Mouse (Mus musculus) WW6 (cell line): ENCODE measurements around the gene Gmnn.
"Not testable (repeated sequence)": the region's sequence is repeated elsewhere in the genome, so short reads cannot be mapped to it uniquely, and the experiment has no call there.

Experiments used
- DNase-seq: peaks from one replicate; pipeline ENCODE4 v3.0.0-alpha.2; 2013; ENCODE audit warnings: low read depth, low spot score

The Gmnn gene

DNA sequence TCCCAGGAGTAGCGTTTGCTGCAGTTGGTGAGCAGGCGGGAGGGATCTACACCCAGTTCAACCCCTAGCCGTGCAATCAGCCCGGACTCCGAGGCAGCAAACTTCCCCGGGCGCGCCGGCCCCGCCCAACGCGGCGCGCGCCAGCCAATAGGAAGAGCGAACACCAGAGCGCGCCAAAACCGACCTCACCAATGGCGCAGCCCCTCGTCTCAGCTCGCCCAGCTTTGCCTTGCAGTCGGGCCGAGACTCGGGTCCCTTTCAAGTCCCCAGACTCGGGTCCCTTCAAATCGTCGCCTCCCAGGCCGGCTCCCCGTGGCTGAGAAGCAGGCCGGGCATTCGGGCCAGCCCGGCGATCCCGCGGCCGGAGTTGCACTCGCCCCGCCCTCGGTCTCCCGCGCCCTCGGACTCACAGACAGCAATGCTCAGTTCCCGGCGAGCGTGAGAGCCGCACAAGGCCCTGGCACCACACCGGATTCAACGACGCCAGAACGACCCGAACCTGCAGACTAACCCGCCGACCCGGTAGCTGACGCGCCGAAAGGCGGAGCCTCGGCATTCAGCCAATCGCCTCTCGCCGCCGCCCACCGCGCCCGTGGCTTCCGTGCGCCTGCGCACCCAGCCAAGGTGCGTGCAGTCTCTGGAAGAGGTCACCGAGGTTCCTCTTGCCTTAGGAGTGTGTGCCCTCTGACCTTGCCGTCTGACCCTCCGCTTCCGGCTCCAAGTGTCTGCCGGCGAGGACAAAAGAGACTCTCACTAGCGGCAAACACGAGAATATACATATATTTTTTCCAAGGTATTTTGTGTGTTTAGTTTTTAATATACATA, at the start of gene Gmnn:
TSS of gene Gmnn (minus strand) at position 521 of the 825 bp plus-strand sequence.
- peak; percentile 81 for DNase-seq

DNA sequence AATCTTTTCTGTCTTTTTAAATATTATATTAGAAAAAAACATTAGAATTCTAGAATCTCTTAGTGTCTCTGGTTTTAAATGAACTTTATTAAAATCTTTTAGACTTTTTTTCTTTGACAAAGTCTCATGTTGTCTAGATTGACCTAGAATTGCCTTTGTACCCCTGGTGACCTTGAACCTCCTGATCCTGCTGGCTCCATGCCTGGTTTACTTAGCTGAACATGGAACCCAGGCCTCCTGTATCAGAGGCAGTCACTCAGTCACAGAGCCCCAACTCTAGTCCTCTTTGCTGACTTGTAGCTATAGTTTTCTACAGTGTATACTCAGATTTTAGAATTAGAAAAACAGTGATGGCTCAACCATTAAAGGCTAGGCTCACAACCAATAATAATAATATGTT, 44.4 kb upstream of the Gmnn start:
- DNase-seq: no peak

DNA sequence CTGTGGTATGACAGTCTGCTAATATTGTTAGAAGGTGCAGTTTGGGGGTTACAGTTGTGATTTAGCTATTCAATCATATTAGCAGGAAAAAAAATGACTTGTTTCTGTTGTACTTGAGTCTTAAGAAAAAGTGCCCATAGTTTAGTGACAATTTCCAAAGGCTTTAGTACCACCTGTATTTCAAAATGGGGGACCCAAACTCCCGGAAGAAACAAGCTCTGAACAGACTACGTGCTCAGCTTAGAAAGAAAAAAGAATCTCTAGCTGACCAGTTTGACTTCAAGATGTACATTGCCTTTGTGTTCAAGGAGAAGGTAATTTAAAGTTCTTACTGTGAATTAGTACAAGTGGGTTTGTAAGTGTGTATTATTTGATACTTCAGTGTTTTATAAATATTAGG, 41.5 kb upstream of the Gmnn start:
- no peak for DNase-seq

DNA sequence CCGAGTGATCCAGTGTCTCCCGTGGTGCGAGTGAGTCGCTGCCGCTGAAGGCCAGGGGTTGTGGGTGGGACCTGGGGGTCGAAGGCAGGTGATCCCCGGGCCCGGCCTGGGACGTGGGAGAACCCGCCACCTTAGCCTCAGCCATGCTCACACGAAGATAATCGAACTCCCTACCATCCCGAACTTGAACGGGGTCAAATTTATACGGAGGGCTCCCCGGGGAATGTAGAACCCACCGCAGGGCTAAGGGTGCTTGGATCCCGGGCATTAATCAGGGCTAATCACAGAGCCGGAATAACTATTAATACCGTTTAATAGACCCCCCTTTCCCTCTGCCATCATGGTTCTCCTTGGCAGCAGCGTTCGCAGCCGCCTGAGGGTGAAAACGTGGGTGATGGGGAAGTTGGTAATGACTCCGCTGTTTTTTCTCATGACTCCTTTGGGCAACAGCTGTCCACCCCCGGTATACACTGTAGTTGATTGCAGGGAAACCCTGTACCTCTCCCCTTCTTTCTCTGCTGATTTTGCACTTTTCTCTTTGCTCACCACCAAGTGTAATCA, 40.5 kb upstream of the Gmnn start:
- DNase-seq: no peak

DNA sequence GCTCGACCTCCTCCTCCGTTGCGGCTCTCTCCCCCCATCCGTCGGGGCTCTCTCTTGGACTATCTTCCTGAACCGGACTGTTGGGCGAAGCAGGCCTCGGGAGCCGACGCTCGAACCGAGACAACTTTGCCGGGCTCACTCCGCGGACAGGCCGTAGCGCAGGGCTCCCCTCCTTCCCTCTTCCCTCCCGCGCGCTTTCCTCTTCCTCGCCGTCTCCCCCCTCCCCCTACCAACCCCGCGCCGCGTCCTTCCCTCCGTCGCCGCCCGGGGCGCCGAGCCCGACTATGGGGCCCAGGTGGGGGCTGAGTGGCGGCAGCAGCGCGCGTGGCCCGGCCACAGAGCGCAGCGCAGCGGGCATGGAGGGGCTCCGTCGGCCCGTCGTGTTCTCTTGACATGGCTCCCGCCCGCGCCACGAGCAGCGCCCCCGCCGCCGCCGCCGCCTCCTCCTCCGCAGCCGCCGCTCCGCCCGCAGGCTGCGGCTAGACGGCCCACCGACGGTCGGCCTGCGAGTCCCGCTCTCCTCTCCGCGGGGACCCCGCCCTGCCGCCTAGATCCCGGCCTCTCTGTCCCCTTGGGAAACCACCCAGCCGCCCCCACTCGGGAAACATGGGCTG, 39.7 kb upstream of the Gmnn start, which contains the start of gene BC005537:
TSS of gene BC005537 (plus strand) at position 350 of the 614 bp plus-strand sequence.
- DNase-seq: no peak

DNA sequence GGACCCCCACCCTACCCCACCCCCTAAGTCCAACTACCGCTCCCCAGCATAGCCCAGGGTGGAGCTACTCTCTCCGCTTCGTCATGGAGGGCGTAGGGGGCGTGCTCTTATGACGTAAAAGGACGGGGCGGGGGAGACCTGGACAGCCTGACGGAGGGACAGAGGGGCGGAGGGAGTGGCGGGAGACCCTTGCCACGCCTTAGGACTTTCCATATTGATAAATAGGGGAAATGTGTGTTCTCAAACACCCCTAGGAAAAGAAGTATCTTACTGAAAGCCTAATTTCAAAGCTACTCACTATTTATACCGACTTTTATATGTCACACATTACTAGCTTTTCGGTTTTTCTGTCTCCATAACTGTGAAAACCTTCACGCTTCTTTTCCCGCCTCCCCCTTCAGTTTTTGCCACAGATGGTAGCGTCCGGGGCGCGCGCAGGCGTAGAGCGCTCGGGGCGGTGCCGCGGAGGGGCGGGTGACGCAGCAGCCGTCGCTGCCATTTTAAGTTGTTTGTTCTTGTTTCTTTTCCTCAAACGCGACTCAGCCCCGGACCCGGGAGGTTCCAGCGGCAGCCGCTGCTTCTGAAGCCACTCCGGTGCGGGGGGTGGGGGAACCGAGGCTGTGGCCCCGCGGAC, 39.1 kb upstream of the Gmnn start:
- DNase-seq: peak; percentile 81

DNA sequence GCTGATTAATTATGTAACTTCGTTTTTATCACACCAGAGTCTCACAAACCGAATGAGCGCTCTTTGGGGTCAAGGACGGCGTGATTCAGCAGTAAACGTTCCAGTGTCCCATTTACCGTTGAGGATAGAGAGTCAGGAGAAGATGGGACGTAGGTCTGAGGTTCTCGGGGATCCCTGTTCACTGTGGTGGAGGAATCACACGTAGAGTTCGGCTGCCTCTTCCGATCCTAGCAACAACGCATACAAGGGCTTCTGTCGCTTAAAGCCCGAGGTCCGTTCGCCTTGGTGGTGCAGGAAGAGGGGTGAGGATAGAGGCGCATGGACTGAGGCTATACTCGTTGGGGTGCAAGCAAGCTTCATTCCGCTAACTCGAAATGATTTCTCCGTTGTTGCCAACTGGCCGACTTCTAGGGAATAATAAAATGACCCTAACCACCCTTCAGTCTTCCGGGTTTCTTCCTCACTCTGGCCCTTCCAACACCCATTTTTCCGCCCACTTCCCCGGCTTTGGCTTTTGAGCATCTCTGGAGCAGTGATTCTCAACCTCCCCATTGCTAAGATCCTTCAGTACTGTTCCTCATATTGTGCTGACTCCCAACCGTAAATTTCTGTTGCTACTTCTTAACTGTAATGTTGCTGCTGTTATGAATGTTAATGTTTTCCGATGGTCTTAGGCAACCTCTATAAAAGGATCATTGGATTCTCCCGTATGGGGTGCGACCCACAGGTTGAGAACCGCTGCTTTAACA, 38.4 kb upstream of the Gmnn start:
- no peak for DNase-seq

DNA sequence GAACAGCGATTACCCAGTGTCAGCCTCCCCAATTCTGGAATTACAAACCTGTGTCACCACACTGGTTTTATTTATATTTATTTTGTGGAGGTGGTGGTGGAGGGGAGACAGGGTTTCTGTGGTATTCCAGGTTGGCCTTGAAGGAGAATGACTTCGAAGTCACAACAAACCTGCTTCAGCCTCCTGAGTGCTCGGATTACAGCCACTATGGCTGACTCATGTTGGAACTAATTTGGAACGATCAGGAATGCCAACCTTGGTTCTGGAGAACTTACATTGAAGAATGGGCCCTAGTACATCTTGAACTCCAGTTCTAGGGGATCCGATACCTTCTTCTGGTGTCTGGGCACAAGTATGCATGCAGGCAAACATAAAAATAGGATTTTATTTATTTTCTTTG, 37.7 kb upstream of the Gmnn start:
- DNase-seq: no peak

DNA sequence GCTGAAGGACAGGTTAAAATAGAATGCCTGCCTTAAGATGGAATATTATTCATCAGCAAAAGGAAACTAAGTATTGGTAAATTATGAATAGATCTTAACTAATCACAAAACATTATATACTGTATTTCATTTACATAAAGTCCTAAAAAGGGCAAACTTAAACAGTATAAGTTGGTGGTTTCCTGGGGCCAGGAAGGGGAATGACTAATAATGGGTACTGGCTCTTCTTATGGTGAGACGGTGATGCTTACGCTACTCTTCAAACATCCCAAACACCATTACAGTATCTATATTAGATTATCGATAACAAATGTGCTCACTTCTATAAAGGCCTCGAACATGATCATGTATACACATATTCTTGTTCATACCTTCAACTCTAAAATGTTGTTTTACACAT, 37.0 kb upstream of the Gmnn start:
- no peak for DNase-seq

DNA sequence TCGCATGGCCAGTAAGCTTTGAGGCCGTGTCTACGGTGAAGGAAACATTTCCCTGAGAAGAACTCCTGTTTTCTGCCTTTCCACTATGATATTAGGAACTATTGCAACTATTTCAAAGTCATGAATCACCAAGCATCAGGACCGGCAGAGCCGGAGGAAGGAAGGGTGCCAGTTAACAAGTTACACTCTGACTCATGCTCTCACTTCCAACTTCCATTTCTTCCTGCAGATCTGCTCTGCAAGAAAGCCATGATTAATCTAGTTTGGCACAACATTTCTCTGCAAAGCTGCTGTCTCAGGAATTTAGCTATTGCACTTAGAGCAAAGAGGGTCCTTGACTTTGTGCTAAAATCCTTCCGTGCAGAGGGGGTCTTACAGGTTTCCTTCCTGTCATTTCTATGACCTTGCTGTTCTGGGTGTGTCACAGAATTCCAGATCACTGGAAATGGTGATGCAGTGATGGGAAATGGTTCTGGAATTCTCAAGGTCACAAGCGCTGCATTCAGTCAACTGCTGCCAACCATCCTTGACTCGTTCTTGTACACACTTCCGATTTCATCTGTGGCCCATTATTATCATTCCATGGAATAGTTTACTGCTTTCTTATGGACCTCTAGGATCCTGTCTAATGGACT, 30.8 kb upstream of the Gmnn start:
- DNase-seq: no peak

DNA sequence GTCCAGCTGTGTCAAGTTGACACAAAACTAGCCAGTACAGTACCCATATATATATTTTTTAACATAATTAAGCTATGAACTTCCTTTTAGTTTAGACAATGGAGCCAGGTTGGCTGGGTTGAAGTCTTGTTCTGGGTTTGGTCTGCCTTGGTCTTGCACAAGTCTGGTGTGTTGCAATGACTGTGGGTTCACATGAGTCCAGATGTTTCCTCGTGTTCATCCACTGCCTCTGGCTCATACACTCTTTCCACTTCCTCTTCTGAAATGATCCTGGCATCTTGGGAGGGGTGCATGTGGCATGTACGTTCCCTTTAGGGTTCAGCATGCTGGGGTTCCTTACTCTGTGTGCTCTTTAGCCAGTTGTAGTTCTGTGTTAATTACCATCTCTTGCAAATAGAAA, 29.6 kb upstream of the Gmnn start:
- DNase-seq: no peak

DNA sequence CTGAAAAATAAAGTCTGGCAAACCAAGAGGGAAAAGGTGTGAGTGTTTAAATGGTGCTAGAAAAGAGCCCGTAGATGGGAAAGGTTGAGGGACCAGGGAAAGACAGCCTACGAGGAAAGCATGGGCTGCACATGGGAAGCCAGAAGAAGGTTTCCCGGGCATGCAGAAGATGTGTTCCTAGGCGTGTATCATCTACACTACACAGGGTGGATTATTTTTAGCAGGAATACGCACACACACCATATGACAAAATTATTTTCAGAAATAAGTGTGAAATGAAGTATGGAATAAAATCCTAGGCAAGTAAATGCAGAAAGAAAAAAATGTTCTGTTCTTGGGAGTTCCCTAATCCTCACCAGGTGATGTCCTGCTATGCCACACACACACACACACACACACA, 25.8 kb upstream of the Gmnn start:
- no peak for DNase-seq

DNA sequence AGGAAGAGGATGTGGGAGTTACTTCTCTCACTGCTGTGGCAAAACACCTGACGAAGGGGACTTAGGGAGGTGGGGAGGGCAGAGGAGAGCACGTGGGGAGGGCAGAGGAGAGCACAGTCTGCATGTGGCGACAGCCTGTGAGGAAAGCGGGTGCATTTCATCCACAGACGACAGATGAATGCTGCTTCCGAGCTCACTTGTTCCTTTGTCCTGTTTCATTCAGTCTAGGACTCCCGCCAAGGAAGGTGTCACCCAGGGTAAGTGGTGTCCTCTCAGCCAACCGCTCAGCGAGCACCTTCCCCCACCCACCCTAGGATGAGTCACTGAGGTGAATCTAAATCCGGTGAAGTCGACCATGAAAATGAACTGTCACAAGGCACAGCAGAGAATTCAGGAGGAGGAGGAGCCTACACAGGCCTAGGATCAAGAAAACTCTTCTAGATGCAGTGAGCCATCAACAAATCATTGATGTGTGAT, 24.3 kb upstream of the Gmnn start:
- DNase-seq: no peak

DNA sequence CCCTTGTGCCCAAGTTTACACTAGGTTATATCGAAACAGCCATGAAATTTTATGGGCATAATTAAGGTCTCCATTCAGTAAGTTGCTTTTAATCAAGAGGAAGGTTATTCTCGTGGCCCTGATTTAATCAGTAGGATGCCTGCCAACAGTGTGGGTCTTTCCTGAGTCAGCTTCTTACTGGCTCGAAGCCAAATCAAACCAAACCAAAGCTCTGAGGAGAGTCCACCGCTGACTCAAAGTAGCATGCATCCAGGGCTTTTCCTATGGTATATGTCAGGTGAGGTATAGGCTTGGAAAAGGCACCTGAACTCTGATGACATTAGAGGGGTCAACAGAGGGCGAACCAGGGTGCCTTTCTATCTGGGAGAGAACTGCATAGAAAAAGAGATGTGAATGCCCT, 20.2 kb upstream of the Gmnn start:
- DNase-seq: no peak

DNA sequence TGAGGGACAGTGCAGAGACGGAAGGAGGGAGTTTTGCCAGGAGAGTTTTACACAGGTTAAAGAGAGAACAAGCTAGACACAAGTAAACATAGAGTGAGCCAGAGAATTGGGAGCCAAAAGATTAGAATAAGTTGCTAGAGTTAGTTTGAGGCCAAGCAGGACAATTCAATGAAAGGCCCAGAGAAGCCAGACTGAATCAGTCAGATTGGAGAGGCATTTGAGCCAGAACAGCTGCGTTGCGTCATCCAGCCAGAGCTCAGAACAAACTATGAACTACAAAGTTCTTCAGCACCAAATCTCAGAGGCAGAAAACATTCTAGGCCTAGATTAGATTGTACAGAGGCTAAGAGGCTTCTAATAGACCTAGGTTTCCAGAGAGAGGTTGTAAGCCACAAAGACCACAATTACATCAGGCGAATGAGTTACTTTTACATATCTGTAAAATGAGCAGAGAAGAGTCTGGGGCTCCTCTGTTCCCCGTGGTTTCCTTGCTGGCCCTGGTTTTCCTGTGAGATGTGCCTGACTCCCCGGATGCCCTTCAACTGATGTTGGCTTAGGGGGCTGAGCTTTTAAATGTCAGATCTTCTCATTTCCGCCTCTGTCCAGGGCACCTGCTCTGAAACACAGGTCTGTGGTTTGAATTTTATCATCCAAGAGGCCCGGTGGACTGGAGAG, 17.1 kb upstream of the Gmnn start:
- DNase-seq: no peak

DNA sequence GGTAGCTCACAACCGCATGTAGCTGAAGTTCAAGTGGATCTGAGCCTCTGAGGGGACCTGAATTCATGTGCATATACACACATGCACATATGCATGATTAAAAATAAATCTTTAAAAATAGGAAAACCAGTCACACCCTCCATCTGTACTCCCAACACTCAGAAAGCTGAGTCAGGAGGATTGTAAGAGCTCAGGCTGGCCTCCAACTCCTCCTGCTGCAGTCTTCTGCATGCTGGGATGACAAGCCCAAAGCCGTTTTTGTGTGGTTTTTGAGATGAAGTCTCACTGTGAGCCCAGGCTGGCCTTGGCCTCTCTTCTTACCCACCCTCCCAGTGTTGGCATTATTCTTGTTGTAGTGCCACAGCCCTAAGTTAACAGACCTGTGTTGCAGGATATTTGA, 16.3 kb upstream of the Gmnn start:
- no peak for DNase-seq

DNA sequence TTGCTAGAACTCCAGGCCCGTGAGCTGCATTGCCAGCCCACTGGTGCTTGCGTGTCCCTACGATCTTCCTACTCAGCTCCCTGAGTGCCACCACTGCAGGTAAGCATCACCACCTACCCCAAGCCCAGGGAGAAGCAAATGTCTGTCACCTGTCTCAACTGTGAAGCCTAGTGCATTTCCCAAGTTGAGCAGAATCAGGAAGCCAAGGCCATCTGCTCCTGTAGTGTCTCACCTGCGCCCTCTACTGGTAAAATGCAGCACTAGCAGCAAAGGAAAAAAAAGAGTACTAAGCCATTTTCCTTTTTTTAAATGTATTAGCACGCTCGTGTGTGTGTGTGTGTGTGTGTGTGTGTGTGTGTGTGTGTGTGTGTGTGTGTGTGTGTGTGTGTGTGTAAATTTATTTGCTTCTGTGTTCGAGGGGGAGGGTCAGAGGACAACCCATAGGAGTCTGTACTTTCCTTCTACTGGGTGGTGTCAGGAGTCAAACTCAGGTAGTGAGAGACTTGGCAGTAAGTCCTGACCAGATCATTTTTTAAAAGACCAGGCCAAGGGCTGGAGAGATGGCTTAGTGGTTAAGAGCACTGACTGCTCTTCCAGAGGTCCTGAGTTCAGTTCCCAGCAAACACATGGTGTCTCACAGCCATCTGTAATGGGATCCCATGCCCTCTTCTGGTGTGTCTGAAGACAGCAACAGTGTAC, 14.6 kb upstream of the Gmnn start:
- no peak for DNase-seq

DNA sequence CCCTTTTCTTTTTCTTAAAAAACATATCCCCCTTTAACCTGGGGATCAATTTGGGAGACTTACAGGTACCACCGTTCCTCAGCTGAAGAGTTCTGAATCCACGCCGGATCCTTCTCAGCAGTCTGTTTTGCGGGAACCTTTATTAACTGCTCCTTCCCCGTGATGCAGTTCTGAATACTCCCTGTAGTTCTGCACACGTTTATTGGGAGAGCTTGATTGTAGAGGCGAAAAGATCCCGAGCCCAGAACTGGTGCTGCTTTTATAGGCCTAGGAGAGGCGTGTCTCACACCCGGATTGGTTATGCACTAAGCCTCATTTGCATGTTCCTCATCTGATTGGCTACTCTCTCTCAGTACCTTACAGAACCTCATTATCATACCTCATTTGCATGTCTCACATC, 9.8 kb upstream of the Gmnn start:
- DNase-seq: not testable (repeated sequence)

DNA sequence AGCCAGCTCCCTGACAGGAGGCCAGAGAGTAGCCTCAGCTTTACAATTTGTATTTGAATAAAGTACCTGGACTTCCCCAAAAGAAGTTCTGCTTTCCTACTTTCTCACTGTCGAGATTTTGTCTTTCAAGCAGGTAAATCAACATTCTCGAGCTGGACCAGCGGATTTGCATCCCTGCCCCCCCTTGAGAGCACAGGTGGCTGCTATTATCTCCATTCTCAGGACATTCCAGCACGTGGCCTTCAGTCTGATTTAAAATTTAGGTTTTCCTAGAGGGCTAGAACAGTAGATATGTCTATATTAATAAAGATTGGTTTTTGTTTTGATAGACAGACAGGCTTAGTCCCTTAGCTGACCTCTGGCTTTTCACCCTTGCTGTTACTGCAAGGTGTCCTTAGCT, 6.1 kb upstream of the Gmnn start:
- DNase-seq: not testable (repeated sequence)

DNA sequence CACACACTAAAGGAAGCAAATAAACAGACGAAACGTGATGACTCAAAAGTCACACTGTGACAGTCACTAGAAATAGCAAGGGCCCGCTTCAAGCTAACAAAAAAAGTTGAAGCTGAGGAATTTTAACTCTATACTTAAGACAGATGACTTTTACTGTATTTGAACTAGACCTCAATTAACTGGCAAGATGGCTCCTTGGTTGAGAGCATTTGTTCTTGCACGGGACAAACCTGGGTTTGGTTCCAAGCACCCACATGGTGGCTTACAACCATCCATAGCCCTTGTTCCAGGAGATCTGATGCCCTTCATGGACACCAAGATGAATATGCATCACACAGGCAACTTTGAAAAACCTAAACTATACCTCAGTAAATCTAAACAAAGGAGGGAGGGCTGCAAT, 531 bp upstream of the Gmnn start:
- DNase-seq: no peak
